Mouse (Mus musculus) gastrocnemius, adult 18-20 months (tissue): ENCODE data around the gene Epha4. TPM values are rescaled to one million over a fixed set of nuclear protein-coding genes. Genes with fewer than 3 reads are reported as not detected.

ENCODE experiments used
- DNase-seq: peaks from one replicate; pipeline ENCODE4 v3.0.0; 2021; ENCODE audit warnings: low spot score
- total RNA-seq, 2 experiments: library from RNA; stranded (reverse); gene quantifications; 2 replicates each; pipeline ENCODE4 v1.2.3; 2021

Epha4 gene
- total RNA-seq, 2 experiments from 2014 or later: 1.2 to 2.1 TPM

DNA sequence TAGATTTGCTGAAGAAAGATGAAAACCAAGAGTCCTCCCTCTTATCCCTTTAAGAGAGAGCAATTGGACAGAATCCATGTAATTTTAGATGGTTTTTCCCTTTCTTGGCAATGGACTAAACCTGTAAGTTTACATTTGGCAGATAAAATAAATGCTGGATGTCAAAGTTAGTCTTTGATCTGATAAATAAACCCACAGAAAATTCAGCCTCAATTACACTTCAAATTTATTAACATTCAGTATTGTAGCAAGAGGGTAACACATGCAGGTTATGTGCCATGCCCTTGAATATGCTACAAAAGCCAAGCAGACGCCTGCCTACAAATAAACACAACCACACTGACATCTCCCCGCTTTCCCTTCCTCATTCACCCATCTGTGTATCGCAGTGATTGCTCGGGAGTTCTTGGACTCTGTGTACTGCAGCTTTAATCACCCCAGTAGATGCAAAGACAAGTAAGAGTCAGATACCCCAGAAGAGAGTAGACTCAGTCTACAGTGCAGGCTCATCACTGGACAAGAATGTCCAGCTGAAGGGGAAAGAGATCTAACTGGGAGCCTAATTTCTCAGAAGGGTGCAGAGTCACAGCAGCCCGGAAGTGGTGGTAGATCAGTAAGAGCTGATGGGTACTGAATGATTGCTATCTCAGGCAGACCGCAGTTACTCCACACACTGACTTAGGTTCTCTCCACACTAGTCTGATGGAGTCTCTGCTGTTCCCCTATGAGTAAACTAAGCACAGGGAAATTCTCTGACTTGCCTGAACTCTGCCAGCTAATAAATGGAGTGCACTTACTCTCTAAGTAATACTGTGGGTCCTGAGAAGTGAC, 29.9 kb downstream of the Epha4 start:
- DNase-seq: no peak

GRCm38 (mm10) chr1:77475808-77476413, 39.0 kb downstream of the Epha4 start:
- no peak for DNase-seq

DNA sequence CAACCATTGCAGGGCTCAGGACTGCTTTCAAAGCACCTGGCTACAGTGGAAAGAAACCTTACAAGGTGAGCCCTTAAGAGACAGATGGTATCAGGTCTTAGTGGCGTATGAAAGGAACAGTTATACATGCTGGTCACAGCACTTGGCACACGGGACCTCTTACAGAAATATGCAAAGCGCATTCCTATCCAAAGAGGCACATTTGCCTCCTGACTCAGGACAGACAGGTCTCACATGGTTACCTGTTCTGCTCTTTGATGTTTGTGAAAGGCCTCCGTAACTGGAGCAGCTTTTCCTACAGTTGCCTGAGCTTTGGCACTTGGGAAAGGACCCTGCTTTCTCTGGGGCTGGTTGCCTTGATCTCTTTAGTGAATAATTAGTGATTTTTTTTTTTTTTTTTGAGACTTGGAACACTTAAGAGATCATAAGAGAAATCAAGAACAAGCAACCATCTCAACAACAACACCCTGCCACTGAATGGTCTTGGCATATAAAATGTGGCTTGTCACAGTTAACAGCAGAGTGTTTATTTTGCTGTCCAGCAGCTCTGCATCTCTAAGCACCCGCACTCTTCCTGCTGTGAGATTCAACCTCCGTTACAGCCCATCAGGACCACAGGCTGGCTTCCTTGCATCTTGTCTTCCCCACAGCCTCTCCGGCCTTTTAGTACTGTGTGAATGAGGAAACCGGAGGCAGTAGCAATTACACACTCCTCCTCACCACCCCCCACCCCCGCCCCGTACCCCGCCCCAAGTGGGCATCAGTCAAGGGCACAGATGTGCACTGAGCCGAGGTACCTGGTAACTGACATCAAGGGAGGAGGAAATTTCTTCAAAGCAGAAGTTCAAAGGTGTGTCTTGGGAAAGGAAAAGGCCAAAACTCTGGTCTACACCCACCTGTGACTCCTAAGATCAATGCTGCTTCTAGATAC, 41.2 kb downstream of the Epha4 start:
- no peak for DNase-seq

- no peak for DNase-seq
Measured at GRCm38 (mm10) chr1:77472566-77472965, 42.3 kb downstream of the Epha4 start.

DNA sequence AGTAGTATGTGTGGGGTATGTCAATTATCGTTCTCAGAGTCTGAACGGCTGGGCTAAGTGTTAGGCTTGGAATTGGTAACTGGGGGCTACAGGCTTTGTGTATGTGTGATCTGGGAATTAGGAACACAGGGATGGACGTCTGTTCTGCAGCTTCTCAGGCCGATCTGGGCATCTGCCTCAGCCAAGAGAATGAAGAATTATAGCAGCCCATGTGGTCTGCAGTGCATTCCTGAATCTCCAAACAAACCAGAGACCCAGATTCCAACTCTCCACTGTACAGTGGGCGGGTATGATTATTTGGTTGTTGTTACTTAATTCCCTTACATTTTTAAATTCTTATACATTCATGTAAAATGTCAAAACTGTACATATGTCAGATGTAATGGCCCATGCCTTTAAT, 43.4 kb downstream of the Epha4 start:
- DNase-seq: no peak

GRCm38 (mm10) chr1:77471037-77471436, 43.9 kb downstream of the Epha4 start:
- DNase-seq: no peak

GRCm38 (mm10) chr1:77468717-77469314, 46.1 kb downstream of the Epha4 start:
- DNase-seq: no peak

GRCm38 (mm10) chr1:77465524-77465923, 49.4 kb downstream of the Epha4 start:
- no peak for DNase-seq

DNA sequence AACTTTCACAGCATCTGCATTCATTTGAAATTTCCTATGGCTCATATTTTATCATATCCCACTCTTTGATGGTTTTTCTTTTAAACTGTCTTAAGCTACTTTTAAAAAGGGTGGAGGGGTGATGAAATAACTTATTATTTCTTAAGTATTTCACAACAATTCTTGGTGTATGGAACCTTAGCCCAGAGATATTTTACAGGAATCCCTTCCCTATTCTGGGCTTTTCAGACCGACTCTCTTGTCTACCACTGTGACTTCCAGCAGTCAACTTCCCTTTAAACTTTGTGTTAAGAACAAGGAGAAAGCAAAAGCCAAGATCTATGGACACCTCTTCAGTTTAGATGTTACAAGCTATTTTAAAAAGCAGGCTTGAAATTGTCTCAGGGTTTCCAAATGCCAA, 50.8 kb downstream of the Epha4 start:
- DNase-seq: no peak

DNA sequence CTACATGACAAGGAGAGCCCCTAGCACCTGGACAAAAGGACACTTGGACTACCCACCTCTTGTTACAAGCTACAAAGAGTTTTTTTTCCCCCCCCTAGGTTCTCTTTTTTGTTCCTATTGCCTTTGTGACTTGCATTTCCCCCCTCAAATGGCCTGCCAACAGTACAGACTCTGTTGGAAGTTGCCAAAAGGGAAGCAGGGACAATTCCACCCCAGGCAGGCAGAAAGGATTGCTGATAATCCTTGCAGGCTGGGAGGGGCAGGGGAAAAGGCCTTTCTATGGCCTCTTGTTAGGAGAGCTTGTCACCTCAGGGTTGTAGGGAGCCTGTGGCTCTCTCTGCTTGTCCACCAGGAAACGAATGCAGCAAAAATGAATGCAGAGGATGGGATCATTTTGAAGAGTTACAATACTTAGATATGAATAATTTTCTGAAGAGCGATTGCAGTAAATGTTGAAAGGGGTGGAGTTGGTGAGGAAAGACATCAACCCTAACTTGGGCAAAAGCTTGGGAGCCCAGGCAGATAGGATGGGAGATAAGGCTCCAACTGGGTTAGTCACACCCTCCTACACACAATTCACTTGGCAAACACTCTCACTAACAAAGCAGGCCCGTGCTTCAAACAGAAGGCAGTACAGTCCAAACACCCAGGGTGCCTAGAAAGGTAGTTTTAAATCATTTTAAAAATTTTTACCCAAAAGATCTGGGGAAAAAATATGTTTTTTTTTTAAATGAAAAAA, 52.8 kb downstream of the Epha4 start:
- no peak for DNase-seq

GRCm38 (mm10) chr1:77460831-77461629, 53.9 kb downstream of the Epha4 start:
- DNase-seq: no peak

DNA sequence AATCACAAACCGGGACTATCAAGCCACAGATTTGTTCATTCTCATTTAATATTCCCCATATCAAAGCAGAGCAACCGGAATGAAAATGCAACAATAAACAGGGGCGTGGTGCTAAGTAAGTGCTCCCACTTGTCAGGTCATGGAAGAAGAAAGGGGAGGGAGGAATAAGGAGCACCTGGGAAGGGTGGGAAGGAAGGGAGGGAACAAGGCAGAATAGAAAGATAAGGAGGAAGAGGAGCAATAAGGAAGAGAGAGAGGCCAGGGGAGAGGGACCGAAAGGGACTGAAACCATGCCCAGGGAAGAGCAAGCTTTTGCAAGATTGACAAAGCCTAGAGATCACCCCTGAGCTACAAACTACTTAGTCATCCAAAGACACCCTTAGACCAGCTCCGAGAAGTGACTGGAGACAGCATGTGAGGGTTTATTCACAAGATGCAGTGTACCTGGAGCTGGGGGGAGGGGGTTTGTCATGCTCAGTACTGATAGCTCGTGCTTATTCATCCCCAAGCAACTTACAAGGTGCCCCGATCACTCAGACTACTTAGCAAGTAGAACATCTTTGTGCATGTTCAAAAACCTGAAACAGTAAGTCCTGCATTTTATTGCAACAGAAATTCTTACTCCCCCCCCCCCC, 56.0 kb downstream of the Epha4 start:
- DNase-seq: no peak

GRCm38 (mm10) chr1:77457446-77457800, 57.5 kb downstream of the Epha4 start:
- no peak for DNase-seq

GRCm38 (mm10) chr1:77456695-77457445, 58.0 kb downstream of the Epha4 start:
- no peak for DNase-seq

GRCm38 (mm10) chr1:77453811-77454210, 61.1 kb downstream of the Epha4 start:
- DNase-seq: no peak

- no peak for DNase-seq
Measured at GRCm38 (mm10) chr1:77452721-77453120, 62.2 kb downstream of the Epha4 start.

DNA sequence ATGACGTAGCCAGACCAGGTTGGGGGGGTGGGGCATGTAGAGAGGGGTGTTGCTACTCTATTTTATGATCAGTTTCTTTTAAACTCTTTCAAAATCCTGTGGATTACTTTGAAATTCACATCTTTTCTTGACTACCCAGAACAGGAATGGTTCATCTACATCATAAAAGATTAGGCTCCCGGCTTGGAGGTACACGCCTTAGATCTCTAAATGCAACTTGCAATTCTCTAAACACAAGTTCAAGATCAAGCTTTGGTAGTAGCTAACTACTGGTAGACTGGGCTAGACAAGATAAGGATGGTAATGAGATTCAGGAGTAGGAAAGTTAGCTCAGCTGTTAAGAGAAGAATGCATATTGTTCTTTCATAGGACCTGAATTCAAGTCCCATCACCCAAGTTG, 63.3 kb downstream of the Epha4 start:
- DNase-seq: no peak

- DNase-seq: no peak
Measured at GRCm38 (mm10) chr1:77450201-77450600, 64.7 kb downstream of the Epha4 start.

DNA sequence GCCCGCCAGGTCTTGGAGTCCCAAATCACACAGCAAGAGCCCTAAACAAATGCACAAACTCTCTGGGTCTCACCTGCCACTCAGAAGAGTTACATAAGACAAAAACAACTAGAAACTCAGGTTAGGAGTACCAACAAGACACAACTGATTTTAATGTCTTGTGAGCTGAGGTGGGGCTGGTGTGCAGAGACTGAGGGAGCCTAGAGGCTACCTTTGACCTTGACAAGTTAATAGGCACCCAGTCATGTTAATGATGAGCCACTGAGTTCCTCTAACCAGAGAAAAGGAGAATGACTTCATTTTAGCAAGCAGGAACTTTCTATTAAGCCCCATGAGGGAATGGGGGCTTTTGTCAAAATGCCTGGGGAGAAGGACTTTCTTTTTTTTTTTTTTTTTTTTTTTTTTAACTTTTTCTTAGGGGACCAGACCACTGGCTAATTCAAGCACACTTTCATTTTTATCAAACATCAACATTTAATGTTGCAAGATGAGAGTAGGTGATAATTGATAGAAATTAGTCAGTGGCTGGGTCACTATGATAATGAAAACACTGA, 67.8 kb downstream of the Epha4 start:
- DNase-seq: no peak
